Mouse (Mus musculus) midbrain, embryonic 15.5 days (tissue): ENCODE results near the gene Phf19. TPM values are rescaled to one million over a fixed set of nuclear protein-coding genes. Genes with fewer than 3 reads are reported as not detected.
A peak's percentile ranks its signal among the peaks of the same experiment; 100 is the strongest.

Experiments
- ATAC-seq: fragments of 200-750 bp; cut with Nextera tagmentation; replicated peaks from 2 replicates; pipeline ENCODE4 v1.8.0; 2017; ENCODE audit warnings: moderate TSS enrichment
- H3K27ac ChIP-seq: fragments of 300-500 bp; sonication (generic); 2 replicates; pipeline ENCODE4 v1.5.1; 2015; ENCODE audit warnings: mild to moderate bottlenecking, inconsistent platforms
- H3K27me3 ChIP-seq: fragments of 300-500 bp; sonication (generic); replicated peaks from 2 replicates; pipeline ENCODE4 v1.6.1; 2015; ENCODE audit warnings: inconsistent platforms
- H3K36me3 ChIP-seq: fragments of 300-500 bp; sonication (generic); replicated peaks from 2 replicates; pipeline ENCODE4 v1.6.1; 2015; ENCODE audit warnings: inconsistent platforms
- H3K4me1 ChIP-seq: fragments of 300-500 bp; sonication (generic); 2 replicates; pipeline ENCODE4 v1.6.1; 2015; ENCODE audit warnings: inconsistent platforms
- H3K4me2 ChIP-seq: fragments of 300-500 bp; sonication (generic); 2 replicates; pipeline ENCODE4 v1.6.1; 2015; ENCODE audit warnings: inconsistent platforms, mild to moderate bottlenecking, moderate library complexity
- H3K4me3 ChIP-seq: fragments of 300-500 bp; sonication (generic); 2 replicates; pipeline ENCODE4 v1.5.1; 2015; ENCODE audit warnings: mild to moderate bottlenecking, inconsistent platforms
- H3K9ac ChIP-seq: fragments of 300-500 bp; sonication (generic); 2 replicates; pipeline ENCODE4 v1.6.1; 2015; ENCODE audit warnings: mild to moderate bottlenecking, inconsistent platforms
- H3K9me3 ChIP-seq: fragments of 300-500 bp; sonication (generic); 2 replicates; pipeline ENCODE4 v1.6.1; 2016; ENCODE audit warnings: inconsistent platforms
- WGBS: fragments of 180-500 bp; shearing (Covaris S2); methylation state at CpG from one replicate; pipeline ENCODE4 v1.1.7; 2015; ENCODE audit warnings: mixed read lengths; 5-methylcytosine and 5-hydroxymethylcytosine counted together
- polyA plus RNA-seq: library from polyadenylated mRNA; unstranded; fragments of >200 nt; fragmentation: Nextera tagmentation; extraction: Ambion mirVana; gene quantifications from 2 replicates; pipeline ENCODE4 v1.2.1, GENCODE M21; 2015

The Phf19 gene
- polyA plus RNA-seq, 1 experiment from 2014 or later, result 1.5 TPM

GRCm38 (mm10) chr2:34927320-34927719, 13.5 kb upstream of the Phf19 start:
- H3K27ac ChIP-seq, result no peak overlapping the region
- no peak for ATAC-seq
- 81% methylated on average over 5 of the region's 5 CpGs for WGBS

GRCm38 (mm10) chr2:34922729-34923128, 8.9 kb upstream of the Phf19 start:
- Histone ChIP-seq H3K4me1 (no peaks in the 10 kb centered on the region), H3K36me3 (no peaks in the 10 kb centered on the region), H3K27me3 (no peaks in the 10 kb centered on the region), H3K9me3 (no peaks in the 10 kb centered on the region), H3K9ac (no peak overlapping the region), H3K27ac (no peak overlapping the region), H3K4me3 (no peak overlapping the region), H3K4me2 (no peak overlapping the region)
- WGBS, result 17% methylated on average over 2 of the region's 2 CpGs
- ATAC-seq, result no peak

More at GRCm38 (mm10) chr2:34927320-34927719, 13.5 kb upstream of the Phf19 start:
- no peak overlapping the region for H3K9ac ChIP-seq
- H3K36me3 ChIP-seq, result no peaks in the 10 kb centered on the region
- H3K9me3 ChIP-seq, result no peaks in the 10 kb centered on the region
- no peak overlapping the region for H3K4me2 ChIP-seq
- H3K4me3 ChIP-seq, result no peak overlapping the region
- no peaks in the 10 kb centered on the region for H3K4me1 ChIP-seq
- H3K27me3 ChIP-seq, result no peaks in the 10 kb centered on the region

GRCm38 (mm10) chr2:34920144-34920543, 6.3 kb upstream of the Phf19 start:
- no peak overlapping the region for H3K9ac ChIP-seq
- no peak for ATAC-seq
- no peak overlapping the region for H3K4me2 ChIP-seq
- 57% methylated on average over 2 of the region's 2 CpGs for WGBS
- H3K4me3 ChIP-seq, result no peak overlapping the region
- H3K9me3 ChIP-seq, result no peaks in the 10 kb centered on the region
- no peak overlapping the region for H3K27ac ChIP-seq
- no peaks in the 10 kb centered on the region for H3K36me3 ChIP-seq
- H3K27me3 ChIP-seq, result peaks cover 1% of the 10 kb centered on the region
- H3K4me1 ChIP-seq, result no peaks in the 10 kb centered on the region

- Histone ChIP-seq H3K36me3 (no peaks in the 10 kb centered on the region), H3K4me1 (peaks cover 21% of the 10 kb centered on the region), H3K4me3 (no peak overlapping the region), H3K4me2 (no peak overlapping the region), H3K27me3 (peaks cover 13% of the 10 kb centered on the region), H3K27ac (no peak overlapping the region), H3K9ac (no peak overlapping the region), H3K9me3 (no peaks in the 10 kb centered on the region)
- 50% methylated on average over 2 of the region's 2 CpGs for WGBS
- no peak for ATAC-seq
These were observed 1.3 kb upstream of the Phf19 start for GRCm38 (mm10) chr2:34915103-34915502.

GRCm38 (mm10) chr2:34914823-34915082, 927 bp upstream of the Phf19 start:
- Histone ChIP-seq H3K27ac (no peak overlapping the region), H3K9ac (no peak overlapping the region), H3K4me3 (0 out of 2 replicates have a peak overlapping the region, but pooled peaks have one; percentile 43), H3K36me3 (no peaks in the 10 kb centered on the region), H3K9me3 (no peaks in the 10 kb centered on the region), H3K4me2 (peak overlapping the region; percentile 93), H3K4me1 (peaks cover 21% of the 10 kb centered on the region), H3K27me3 (peaks cover 13% of the 10 kb centered on the region)
- 17% methylated on average over 2 of the region's 2 CpGs for WGBS
- ATAC-seq, result no peak

- Histone ChIP-seq H3K4me2 (peak overlapping the region; percentile 93), H3K9ac (peak overlapping the region; percentile 33; the same call in 1 of the 2 replicates), H3K36me3 (no peaks in the 10 kb centered on the region), H3K9me3 (no peaks in the 10 kb centered on the region), H3K4me3 (peak overlapping the region; percentile 43), H3K27ac (no peak overlapping the region), H3K4me1 (peaks cover 21% of the 10 kb centered on the region), H3K27me3 (peaks cover 13% of the 10 kb centered on the region)
- 2% methylated on average over 43 of the region's 50 CpGs for WGBS
- ATAC-seq, result peak; percentile 71
These were observed 420 bp upstream of the Phf19 start for GRCm38 (mm10) chr2:34914069-34914822.

GRCm38 (mm10) chr2:34912613-34913012, 1.2 kb downstream of the Phf19 start:
- Histone ChIP-seq H3K27ac (no peak overlapping the region), H3K9ac (no peak overlapping the region), H3K36me3 (no peaks in the 10 kb centered on the region), H3K4me2 (peak overlapping the region; percentile 93; the same call in 1 of the 2 replicates), H3K9me3 (no peaks in the 10 kb centered on the region), H3K4me3 (0 out of 2 replicates have a peak overlapping the region, but pooled peaks have one; percentile 43), H3K27me3 (peaks cover 13% of the 10 kb centered on the region), H3K4me1 (peaks cover 21% of the 10 kb centered on the region)
- 47% methylated on average over 7 of the region's 7 CpGs for WGBS
- no peak for ATAC-seq

GRCm38 (mm10) chr2:34911871-34912270, 2.0 kb downstream of the Phf19 start:
- Histone ChIP-seq H3K4me1 (peaks cover 21% of the 10 kb centered on the region), H3K9me3 (no peaks in the 10 kb centered on the region), H3K27me3 (peaks cover 13% of the 10 kb centered on the region), H3K27ac (no peak overlapping the region), H3K4me2 (no peak overlapping the region), H3K36me3 (no peaks in the 10 kb centered on the region), H3K9ac (no peak overlapping the region), H3K4me3 (no peak overlapping the region)
- WGBS, result 85% methylated on average over 5 of the region's 5 CpGs
- ATAC-seq, result no peak

- 94% methylated on average over 4 of the region's 4 CpGs for WGBS
- no peaks in the 10 kb centered on the region for H3K9me3 ChIP-seq
These were observed 4.1 kb downstream of the Phf19 start for GRCm38 (mm10) chr2:34909719-34910118.

GRCm38 (mm10) chr2:34906861-34907604, 6.8 kb downstream of the Phf19 start:
- ATAC-seq, result no peak
- peaks cover 12% of the 10 kb centered on the region for H3K4me1 ChIP-seq

More at GRCm38 (mm10) chr2:34909719-34910118, 4.1 kb downstream of the Phf19 start:
- H3K36me3 ChIP-seq, result no peaks in the 10 kb centered on the region
- peaks cover 7% of the 10 kb centered on the region for H3K27me3 ChIP-seq
- H3K4me2 ChIP-seq, result no peak overlapping the region
- peaks cover 20% of the 10 kb centered on the region for H3K4me1 ChIP-seq
- H3K4me3 ChIP-seq, result no peak overlapping the region
- H3K27ac ChIP-seq, result no peak overlapping the region
- H3K9ac ChIP-seq, result no peak overlapping the region
- ATAC-seq, result no peak

GRCm38 (mm10) chr2:34906426-34906825, 7.4 kb downstream of the Phf19 start:
- no peak overlapping the region for H3K27ac ChIP-seq
- no peaks in the 10 kb centered on the region for H3K36me3 ChIP-seq
- peaks cover 12% of the 10 kb centered on the region for H3K4me1 ChIP-seq
- WGBS, result 81% methylated on average over 6 of the region's 6 CpGs
- H3K9me3 ChIP-seq, result no peaks in the 10 kb centered on the region
- H3K9ac ChIP-seq, result no peak overlapping the region
- no peak overlapping the region for H3K4me3 ChIP-seq
- no peak for ATAC-seq
- H3K4me2 ChIP-seq, result no peak overlapping the region
- H3K27me3 ChIP-seq, result no peaks in the 10 kb centered on the region

More at GRCm38 (mm10) chr2:34906861-34907604, 6.8 kb downstream of the Phf19 start:
- Histone ChIP-seq H3K9ac (no peak overlapping the region), H3K27me3 (no peaks in the 10 kb centered on the region), H3K4me2 (no peak overlapping the region), H3K36me3 (no peaks in the 10 kb centered on the region), H3K4me3 (no peak overlapping the region), H3K27ac (no peak overlapping the region), H3K9me3 (no peaks in the 10 kb centered on the region)
- 51% methylated on average over 12 of the region's 12 CpGs for WGBS

- H3K27ac ChIP-seq, result peak overlapping the region; percentile 75
- H3K4me1 ChIP-seq, result peaks cover 12% of the 10 kb centered on the region
- H3K4me3 ChIP-seq, result peak overlapping the region; percentile 39
- H3K27me3 ChIP-seq, result no peaks in the 10 kb centered on the region
- ATAC-seq, result peak; percentile 96
- H3K9me3 ChIP-seq, result no peaks in the 10 kb centered on the region
- WGBS, result under 1% methylated on average over 34 of the region's 34 CpGs
- peak overlapping the region; percentile 67 for H3K4me2 ChIP-seq
- no peaks in the 10 kb centered on the region for H3K36me3 ChIP-seq
- peak overlapping the region; percentile 50; the same call in 1 of the 2 replicates for H3K9ac ChIP-seq
These were observed 8.8 kb downstream of the Phf19 start for GRCm38 (mm10) chr2:34904849-34905542.
